Mouse (Mus musculus): Measurements from ENCODE around the gene Znrd1. TPM values are rescaled to one million over a fixed set of nuclear protein-coding genes. Genes with fewer than 3 reads are reported as not detected.
A peak's percentile ranks its signal among the peaks of the same experiment; 100 is the strongest.

The Znrd1 gene
- polyA plus RNA-seq, 1 experiment from 2014 or later: 64.7 TPM

DNA sequence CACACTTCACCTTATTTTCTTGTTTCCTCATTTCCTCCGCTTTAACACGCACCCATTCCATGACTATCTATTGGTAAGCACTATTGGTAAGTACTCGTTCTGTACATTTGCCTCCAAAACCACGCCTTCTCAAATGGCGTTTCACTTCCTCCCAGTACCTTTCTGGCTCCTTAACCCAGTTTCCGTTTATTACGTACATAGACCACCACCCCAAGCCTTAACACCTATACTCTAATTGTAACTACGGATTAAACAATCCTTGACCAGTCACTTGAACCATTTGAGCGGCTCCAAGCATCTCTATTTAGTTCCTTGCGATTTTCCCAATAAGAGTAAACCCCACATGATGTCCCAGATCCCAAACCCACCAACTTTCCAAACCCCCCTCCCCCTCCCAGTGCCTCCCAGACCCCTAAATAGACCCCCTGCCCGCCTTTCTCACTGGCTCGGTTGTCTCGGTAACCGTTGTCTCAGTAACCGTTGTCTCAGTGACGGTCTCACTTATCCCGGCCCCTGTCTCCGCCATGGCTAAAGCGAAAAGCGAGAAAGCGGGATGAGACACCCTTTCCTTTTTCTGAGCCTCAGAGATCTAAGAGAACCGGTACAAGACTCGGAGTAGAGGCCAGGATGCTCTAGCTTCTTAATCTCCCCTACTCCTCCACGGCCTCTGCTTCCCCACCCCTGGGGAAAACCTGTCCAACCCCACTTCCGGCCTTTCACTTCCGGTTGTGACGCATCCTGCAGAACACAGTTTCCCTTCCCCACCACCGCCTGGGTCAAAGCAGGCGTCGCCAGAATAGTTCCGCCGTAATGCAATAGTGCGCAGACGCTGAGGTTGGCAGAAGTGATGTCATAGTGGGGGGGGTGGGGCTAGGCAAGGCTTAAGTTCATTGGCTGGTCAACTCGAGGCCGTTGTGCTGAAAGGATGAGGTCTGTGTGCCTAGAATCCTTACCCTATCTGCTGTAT lies 7.1 kb downstream of the Znrd1 start, which contains the start of gene Ppp1r11:
TSS of gene Ppp1r11 (minus strand) at position 761 of the 967 bp plus-strand sequence.
- 2% methylated on average over 36 of the region's 36 CpGs for WGBS
- Histone ChIP-seq H3K27ac (replicated peaks; ENCODE audit: low read depth, low read length) (peak within 1 kb of the TSS; percentile 85), H3K4me1 (ENCODE audit: control insufficient read depth, insufficient read depth, low read length) (peaks cover 14% of the 10 kb centered on the region), H3K9ac (replicated peaks; ENCODE audit: low read length) (peak within 1 kb of the TSS; percentile 58), H3K4me2 (ENCODE audit: low read length) (peak within 1 kb of the TSS; percentile 74), H3K9me3 (ENCODE audit: control insufficient read depth, low read length) (no peaks in the 10 kb centered on the region), H3K4me3 (replicated peaks; ENCODE audit: low read depth, low read length) (peak within 1 kb of the TSS; percentile 59), H3K36me3 (ENCODE audit: control insufficient read depth, insufficient read depth, low read length) (peaks cover 20% of the 10 kb centered on the region), H3K27me3 (ENCODE audit: control insufficient read depth, insufficient read depth, low read length) (no peaks in the 10 kb centered on the region)
- peak; percentile 99 for DNase-seq
- peak; percentile 96 for ATAC-seq (ENCODE audit: low FRiP score, low TSS enrichment)

DNA sequence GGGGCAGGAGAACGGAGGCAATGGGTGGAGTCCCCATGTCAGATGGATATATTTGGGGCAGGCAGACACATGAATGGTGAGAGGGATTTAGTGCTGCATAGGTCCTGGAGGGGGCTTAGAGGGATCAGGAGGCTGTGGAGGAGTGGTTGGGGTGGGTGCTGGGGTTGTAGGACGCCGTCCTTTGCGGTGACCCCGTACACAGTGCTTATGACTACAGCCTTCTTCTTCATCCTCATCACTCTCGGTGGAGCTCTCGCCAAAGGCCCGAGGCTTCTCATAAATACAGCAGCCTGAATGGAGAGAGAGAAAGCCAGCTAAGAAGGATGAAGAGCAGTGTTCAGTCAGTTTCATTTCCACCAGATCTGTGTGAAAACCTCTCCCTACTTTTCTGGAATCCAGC lies 9.1 kb downstream of the Znrd1 start:
- Histone ChIP-seq H3K4me3 (replicated peaks; ENCODE audit: low read depth, low read length) (no peak overlapping the region), H3K4me1 (ENCODE audit: control insufficient read depth, insufficient read depth, low read length) (peaks cover 16% of the 10 kb centered on the region), H3K9me3 (ENCODE audit: control insufficient read depth, low read length) (no peaks in the 10 kb centered on the region), H3K27me3 (ENCODE audit: control insufficient read depth, insufficient read depth, low read length) (peaks cover 5% of the 10 kb centered on the region), H3K36me3 (ENCODE audit: control insufficient read depth, insufficient read depth, low read length) (peaks cover 19% of the 10 kb centered on the region), H3K9ac (replicated peaks; ENCODE audit: low read length) (no peak overlapping the region), H3K4me2 (ENCODE audit: low read length) (no peak overlapping the region), H3K27ac (replicated peaks; ENCODE audit: low read depth, low read length) (no peak overlapping the region)
- no peak for DNase-seq
- no peak for ATAC-seq (ENCODE audit: low FRiP score, low TSS enrichment)
- WGBS: 96% methylated on average over 8 of the region's 8 CpGs

DNA sequence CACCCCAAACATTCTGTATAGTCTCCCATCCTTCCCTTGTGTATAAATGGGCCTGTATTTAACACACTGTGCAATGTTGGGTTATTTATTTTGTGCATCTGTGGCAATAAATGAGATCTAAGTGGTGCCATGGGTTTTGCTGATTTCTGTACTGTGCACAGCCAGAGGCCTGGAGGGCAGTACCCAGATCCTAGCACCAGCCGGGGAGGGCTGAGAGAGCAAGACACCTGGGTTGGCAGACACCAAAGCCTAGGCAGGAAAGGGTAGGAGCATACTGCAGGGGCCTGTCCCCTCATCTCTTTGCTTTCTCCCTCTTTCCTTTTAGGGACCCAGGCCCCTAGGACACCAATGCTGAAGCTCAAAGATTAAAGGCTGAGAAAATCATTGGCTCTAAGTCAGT lies 10.1 kb downstream of the Znrd1 start:
- H3K27me3 ChIP-seq (ENCODE audit: control insufficient read depth, insufficient read depth, low read length): peaks cover 14% of the 10 kb centered on the region
- no peak overlapping the region for H3K27ac ChIP-seq (replicated peaks; ENCODE audit: low read depth, low read length)
- H3K9me3 ChIP-seq (ENCODE audit: control insufficient read depth, low read length): no peaks in the 10 kb centered on the region
- no peak overlapping the region for H3K4me2 ChIP-seq (ENCODE audit: low read length)
- WGBS: 92% methylated on average over 1 of the region's 1 CpGs
- DNase-seq: no peak
- peaks cover 16% of the 10 kb centered on the region for H3K4me1 ChIP-seq (ENCODE audit: control insufficient read depth, insufficient read depth, low read length)
- no peak for ATAC-seq (ENCODE audit: low FRiP score, low TSS enrichment)
- no peak overlapping the region for H3K9ac ChIP-seq (replicated peaks; ENCODE audit: low read length)
- H3K36me3 ChIP-seq (ENCODE audit: control insufficient read depth, insufficient read depth, low read length): peaks cover 17% of the 10 kb centered on the region
- no peak overlapping the region for H3K4me3 ChIP-seq (replicated peaks; ENCODE audit: low read depth, low read length)

DNA sequence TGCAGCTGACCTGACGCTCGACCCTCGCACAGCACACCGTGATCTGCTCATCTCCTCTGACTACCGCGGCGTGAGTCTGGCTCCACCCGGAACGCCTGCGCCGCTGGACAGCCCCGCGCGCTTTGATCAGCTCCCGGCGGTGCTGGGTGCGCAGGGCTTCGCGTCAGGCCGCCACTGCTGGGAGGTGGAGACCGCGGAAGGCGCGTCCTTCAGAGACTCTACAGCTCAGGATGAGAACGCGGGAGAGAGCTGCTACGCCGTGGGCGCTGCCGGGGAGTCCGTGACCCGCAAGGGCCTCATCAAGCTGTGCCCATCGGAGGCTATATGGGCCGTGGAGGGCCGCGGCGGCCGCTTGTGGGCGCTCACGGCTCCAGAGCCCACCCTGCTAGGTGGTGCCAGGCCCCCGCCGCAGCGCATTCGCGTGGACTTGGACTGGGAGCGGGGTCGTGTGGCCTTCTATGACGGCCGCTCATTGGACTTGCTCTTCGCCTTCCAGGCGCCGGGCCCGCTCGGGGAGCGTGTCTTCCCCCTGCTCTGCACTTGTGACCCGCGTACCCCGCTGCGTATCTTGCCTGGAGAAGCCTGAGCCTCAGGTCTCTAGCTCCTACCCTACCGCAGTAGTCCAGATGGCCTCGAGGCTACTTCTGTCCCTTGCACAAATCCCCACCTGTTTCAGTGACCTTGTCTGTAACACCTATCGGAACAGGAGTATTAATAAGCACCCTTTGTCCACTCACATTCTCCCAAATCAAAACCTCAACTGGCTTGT lies 11.1 kb downstream of the Znrd1 start:
- Histone ChIP-seq H3K4me3 (replicated peaks; ENCODE audit: low read depth, low read length) (peak overlapping the region; percentile 53), H3K9me3 (ENCODE audit: control insufficient read depth, low read length) (no peaks in the 10 kb centered on the region), H3K27ac (replicated peaks; ENCODE audit: low read depth, low read length) (peak overlapping the region; percentile 80), H3K9ac (replicated peaks; ENCODE audit: low read length) (peak overlapping the region; percentile 77), H3K36me3 (ENCODE audit: control insufficient read depth, insufficient read depth, low read length) (peaks cover 17% of the 10 kb centered on the region), H3K4me1 (ENCODE audit: control insufficient read depth, insufficient read depth, low read length) (peaks cover 16% of the 10 kb centered on the region), H3K27me3 (ENCODE audit: control insufficient read depth, insufficient read depth, low read length) (peaks cover 24% of the 10 kb centered on the region), H3K4me2 (ENCODE audit: low read length) (peak overlapping the region; percentile 94)
- DNase-seq (peak; percentile 81), ATAC-seq (ENCODE audit: low FRiP score, low TSS enrichment) (peak; percentile 55)
- under 1% methylated on average over 62 of the region's 62 CpGs for WGBS

DNA sequence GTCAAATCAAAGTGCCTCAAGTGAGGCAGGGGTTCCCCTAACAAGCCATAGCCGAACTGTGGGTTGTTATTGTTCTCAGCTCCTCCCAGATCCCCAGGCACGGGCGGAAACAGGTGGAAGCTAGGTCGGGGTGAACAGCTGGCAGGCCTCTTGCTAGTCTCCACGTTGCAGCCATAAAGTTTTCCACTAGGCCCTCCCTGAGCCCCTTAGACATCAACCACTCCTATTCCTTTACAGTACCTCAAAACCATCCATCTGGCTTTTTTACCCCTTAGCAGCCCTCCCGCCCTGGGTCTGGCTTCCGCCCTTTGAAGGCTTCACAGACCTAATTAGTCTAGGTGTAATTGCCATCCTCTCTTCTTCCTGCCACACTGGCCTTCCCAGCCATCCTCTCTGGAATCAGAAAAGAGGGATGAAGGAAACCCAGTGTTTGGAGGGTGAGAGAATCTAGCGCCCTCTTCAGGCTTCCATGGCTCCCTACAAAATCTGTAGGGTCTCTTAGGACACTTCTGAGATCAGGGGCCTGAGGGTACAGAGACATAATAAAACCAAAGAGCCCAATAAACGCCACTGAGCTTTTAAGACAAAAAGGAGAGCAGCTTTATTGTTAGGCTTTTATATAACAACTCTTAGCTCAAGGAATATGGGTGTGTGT lies 14.1 kb downstream of the Znrd1 start:
- DNase-seq (peak; percentile 13), ATAC-seq (ENCODE audit: low FRiP score, low TSS enrichment) (no peak)
- Histone ChIP-seq H3K9me3 (ENCODE audit: control insufficient read depth, low read length) (no peaks in the 10 kb centered on the region), H3K9ac (replicated peaks; ENCODE audit: low read length) (no peak overlapping the region), H3K4me1 (ENCODE audit: control insufficient read depth, insufficient read depth, low read length) (peaks cover 10% of the 10 kb centered on the region; the same call in 1 of the 2 replicates), H3K4me3 (replicated peaks; ENCODE audit: low read depth, low read length) (no peak overlapping the region), H3K36me3 (ENCODE audit: control insufficient read depth, insufficient read depth, low read length) (peaks cover 11% of the 10 kb centered on the region), H3K4me2 (ENCODE audit: low read length) (no peak overlapping the region), H3K27me3 (ENCODE audit: control insufficient read depth, insufficient read depth, low read length) (peaks cover 27% of the 10 kb centered on the region), H3K27ac (replicated peaks; ENCODE audit: low read depth, low read length) (no peak overlapping the region)
- 22% methylated on average over 9 of the region's 9 CpGs for WGBS

DNA sequence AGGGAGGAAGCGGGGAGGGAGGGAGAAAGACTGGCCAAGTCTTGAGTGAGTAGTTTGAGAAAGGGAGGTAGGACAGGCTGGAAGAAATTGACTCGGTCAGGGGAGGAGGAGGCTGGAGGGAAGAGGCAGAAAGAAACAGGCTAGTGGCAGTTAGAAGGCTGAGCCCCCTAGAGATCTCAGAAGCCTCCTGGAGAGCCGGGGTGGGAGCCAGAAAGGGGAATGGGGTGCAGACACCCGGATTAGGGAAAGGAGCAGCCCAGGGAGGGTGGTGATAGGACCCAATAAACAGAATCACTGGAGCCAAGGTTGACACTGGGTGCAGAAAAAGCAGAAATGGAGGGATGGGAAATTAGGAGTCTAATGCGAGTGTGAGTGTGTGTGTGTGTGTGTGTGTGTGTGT lies 14.7 kb downstream of the Znrd1 start:
- Histone ChIP-seq H3K27ac (replicated peaks; ENCODE audit: low read depth, low read length) (no peak overlapping the region), H3K9ac (replicated peaks; ENCODE audit: low read length) (no peak overlapping the region), H3K4me2 (ENCODE audit: low read length) (peak overlapping the region; percentile 65; the same call in 1 of the 2 replicates), H3K27me3 (ENCODE audit: control insufficient read depth, insufficient read depth, low read length) (peaks cover 27% of the 10 kb centered on the region), H3K36me3 (ENCODE audit: control insufficient read depth, insufficient read depth, low read length) (peaks cover 5% of the 10 kb centered on the region), H3K4me3 (replicated peaks; ENCODE audit: low read depth, low read length) (peak overlapping the region; percentile 34; the same call in 1 of the 2 replicates), H3K4me1 (ENCODE audit: control insufficient read depth, insufficient read depth, low read length) (peaks cover 10% of the 10 kb centered on the region; the same call in 1 of the 2 replicates), H3K9me3 (ENCODE audit: control insufficient read depth, low read length) (no peaks in the 10 kb centered on the region)
- ATAC-seq (ENCODE audit: low FRiP score, low TSS enrichment): no peak
- 25% methylated on average over 5 of the region's 5 CpGs for WGBS
- DNase-seq: no peak

DNA sequence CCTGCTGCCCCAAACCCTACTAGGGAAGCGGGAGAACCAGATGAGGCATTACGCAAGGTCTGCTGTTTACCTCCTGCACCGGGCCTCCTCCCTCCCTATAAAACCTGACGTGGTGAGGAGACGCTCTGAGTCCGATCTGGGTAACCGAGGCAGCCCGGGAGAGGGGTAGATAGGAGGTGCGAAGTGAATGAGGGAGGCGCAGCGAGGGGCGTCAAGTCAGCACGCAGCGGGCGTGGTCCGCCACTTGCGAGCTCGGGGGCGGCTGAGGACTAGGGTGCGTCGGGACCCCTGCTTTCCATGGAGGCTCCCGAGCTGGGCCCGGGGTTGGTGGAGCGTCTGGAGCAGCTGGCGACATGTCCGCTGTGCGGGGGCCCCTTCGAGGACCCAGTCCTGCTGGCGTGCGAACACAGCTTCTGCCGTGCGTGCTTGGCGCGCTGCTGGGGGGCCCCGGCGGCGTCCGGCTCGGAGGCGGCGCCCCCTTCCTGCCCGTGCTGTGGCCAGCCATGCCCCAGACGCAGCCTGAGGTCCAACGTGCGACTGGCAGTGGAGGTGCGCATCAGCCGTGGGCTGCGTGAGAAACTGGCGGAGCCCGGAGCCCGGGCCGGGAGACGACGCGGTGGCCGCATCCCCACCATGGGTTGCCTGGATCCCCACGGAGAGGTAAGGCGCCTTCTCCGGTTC lies 15.4 kb downstream of the Znrd1 start, which contains the start of gene Rnf39:
TSS of gene Rnf39 (plus strand) at position 128 of the 681 bp plus-strand sequence.
- H3K27ac ChIP-seq (replicated peaks; ENCODE audit: low read depth, low read length): no peak within 1 kb of the TSS
- peak within 1 kb of the TSS; percentile 34 for H3K4me3 ChIP-seq (replicated peaks; ENCODE audit: low read depth, low read length)
- no peaks in the 10 kb centered on the region for H3K36me3 ChIP-seq (ENCODE audit: control insufficient read depth, insufficient read depth, low read length)
- H3K9ac ChIP-seq (replicated peaks; ENCODE audit: low read length): peak within 1 kb of the TSS; percentile 40
- WGBS: 3% methylated on average over 58 of the region's 59 CpGs
- no peaks in the 10 kb centered on the region for H3K9me3 ChIP-seq (ENCODE audit: control insufficient read depth, low read length)
- H3K27me3 ChIP-seq (ENCODE audit: control insufficient read depth, insufficient read depth, low read length): peaks cover 27% of the 10 kb centered on the region
- peak; percentile 35 for DNase-seq
- no peak for ATAC-seq (ENCODE audit: low FRiP score, low TSS enrichment)
- H3K4me1 ChIP-seq (ENCODE audit: control insufficient read depth, insufficient read depth, low read length): peaks cover 10% of the 10 kb centered on the region; the same call in 1 of the 2 replicates
- peak within 1 kb of the TSS; percentile 65 for H3K4me2 ChIP-seq (ENCODE audit: low read length)
